27 mouse cellular contexts compared by ENCODE assay signal in the genomic region with DNA sequence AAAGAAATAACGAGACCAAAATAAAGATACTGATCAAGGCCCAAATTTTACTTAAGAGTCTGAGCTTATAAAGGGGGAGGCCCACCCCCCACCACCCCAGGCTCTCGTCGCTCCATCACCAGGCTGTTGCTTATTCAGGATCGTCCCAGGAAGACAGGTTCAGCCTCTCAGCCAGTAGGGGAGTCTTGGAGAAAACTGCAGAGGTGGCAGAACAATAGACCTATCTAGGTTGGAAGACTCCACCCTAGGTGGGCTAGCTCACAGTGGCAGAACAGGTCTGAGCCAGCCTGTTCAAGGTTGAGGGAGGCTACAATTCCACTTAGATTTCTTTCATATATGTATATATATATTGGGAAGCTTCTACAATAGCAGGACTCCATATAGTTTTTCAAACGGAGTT. TPM values are rescaled to one million over a fixed set of nuclear protein-coding genes. Genes with fewer than 3 reads are reported as not detected.
DNase-seq lines count a peak whose midpoint lies in the region; ATAC-seq and TF ChIP-seq lines count a peak whose summit lies in the region.
"Had no signal": no experiment of that assay in that cellular context is flagged by ENCODE, and none has a peak within 500 bp of the region (broad histone marks: within the 10 kb centered on the region; RNA-seq: fewer than 3 reads in every experiment).

No protein-coding gene starts in this region.

- TF ChIP-seq POLR2A in ES-Bruce4 (IDR thresholded peaks at IDR 0.05; ENCODE audit: insufficient read depth, low read length): no peak

- in situ Hi-C loops in ES-E14 (cut with MboI; ENCODE audit: low sequenced_read_pairs in 2 of 2, unreplicated experiment in 2 of 2): no loop called here

- H3K4me3 ChIP-seq in forebrain, embryonic 11.5 days (ENCODE audit: low read depth, low read length): no peak overlapping the region
- no peak overlapping the region for H3K4me3 ChIP-seq in forebrain, postnatal 0 days (ENCODE audit: low read depth, low read length)
- H3K4me3 ChIP-seq in ES-Bruce4 (ENCODE audit: low read depth, low read length) (no peak overlapping the region), ES-E14 (ENCODE audit: insufficient read depth in 1 of 2, low read depth in 1 of 2, low read length in 2 of 2, poor library complexity in 1 of 2, severe bottlenecking in 1 of 2) (no peak overlapping the region)
- H3K4me3 ChIP-seq: embryonic facial prominence, embryonic 13.5 days; embryonic facial prominence, embryonic 15.5 days; erythroblast, embryonic 14.5 days; forebrain, embryonic 10.5 days; forebrain, embryonic 13.5 days; forebrain, embryonic 15.5 days had no signal

- no peaks in the 10 kb centered on the region for H3K4me1 ChIP-seq in forebrain, embryonic 11.5 days (replicated peaks; ENCODE audit: control insufficient read depth, insufficient read depth, low read length)
- H3K4me1 ChIP-seq in forebrain, postnatal 0 days (ENCODE audit: insufficient read depth): no peaks in the 10 kb centered on the region
- H3K4me1 ChIP-seq in ES-Bruce4 (ENCODE audit: control insufficient read depth, insufficient read depth, low read length) (no peaks in the 10 kb centered on the region), ES-E14 (ENCODE audit: control insufficient read depth in 2 of 2, insufficient read depth in 2 of 2, low read length in 2 of 2, poor library complexity in 1 of 2) (peaks cover 3 to 7% of the 10 kb centered on the region in 2 experiments; a peak in 2 of 4 replicates)
- H3K4me1 ChIP-seq: embryonic facial prominence, embryonic 13.5 days; embryonic facial prominence, embryonic 15.5 days; forebrain, embryonic 10.5 days; forebrain, embryonic 13.5 days; forebrain, embryonic 15.5 days had no signal

- no peak for TF ChIP-seq CTCF in forebrain, postnatal 0 days (IDR thresholded peaks at IDR 0.05; ENCODE audit: low read depth)
- no peak for TF ChIP-seq CTCF in ES-Bruce4 (IDR thresholded peaks at IDR 0.05; ENCODE audit: low read depth, low read length)

- no peak overlapping the region for H3K9ac ChIP-seq in forebrain, embryonic 11.5 days (ENCODE audit: low read length)
- no peak overlapping the region for H3K9ac ChIP-seq in forebrain, postnatal 0 days
- H3K9ac ChIP-seq in ES-Bruce4 (ENCODE audit: low read depth, poor library complexity, severe bottlenecking) (no peak overlapping the region), ES-E14 (ENCODE audit: insufficient read depth, low read depth, low read length, poor library complexity, severe bottlenecking) (no peak overlapping the region)
- H3K9ac ChIP-seq: embryonic facial prominence, embryonic 13.5 days; embryonic facial prominence, embryonic 15.5 days; forebrain, embryonic 13.5 days; forebrain, embryonic 15.5 days had no signal

- TF ChIP-seq EP300 in ES-Bruce4 (IDR thresholded peaks at IDR 0.05; ENCODE audit: insufficient read depth, low read depth, low read length): 0 out of 2 replicates have a peak, but pooled peaks have one; percentile 28

- no peak for ATAC-seq in forebrain, embryonic 11.5 days (replicated peaks; ENCODE audit: low FRiP score)
- no peak for ATAC-seq in forebrain, postnatal 0 days
- ATAC-seq: forebrain, embryonic 13.5 days; forebrain, embryonic 15.5 days had no signal

- H3K27me3 ChIP-seq in forebrain, embryonic 11.5 days (ENCODE audit: control insufficient read depth, insufficient read depth, low read length): no peaks in the 10 kb centered on the region
- no peaks in the 10 kb centered on the region for H3K27me3 ChIP-seq in forebrain, postnatal 0 days (ENCODE audit: insufficient read depth, low read length)
- no peaks in the 10 kb centered on the region for H3K27me3 ChIP-seq in ES-Bruce4 (ENCODE audit: control insufficient read depth, insufficient read depth, low read length, poor library complexity, severe bottlenecking)
- H3K27me3 ChIP-seq: CH12.LX; embryonic facial prominence, embryonic 13.5 days; embryonic facial prominence, embryonic 15.5 days; forebrain, embryonic 13.5 days; forebrain, embryonic 15.5 days had no signal

- no peak overlapping the region for H3K4me2 ChIP-seq in forebrain, embryonic 11.5 days (ENCODE audit: low read depth, low read length, severe bottlenecking)
- no peak overlapping the region for H3K4me2 ChIP-seq in forebrain, postnatal 0 days (ENCODE audit: low read depth)
- H3K4me2 ChIP-seq: embryonic facial prominence, embryonic 13.5 days; embryonic facial prominence, embryonic 15.5 days; forebrain, embryonic 13.5 days; forebrain, embryonic 15.5 days had no signal

- H3K27ac ChIP-seq in forebrain, embryonic 11.5 days (ENCODE audit: low read depth, low read length): no peak overlapping the region
- no peak overlapping the region for H3K27ac ChIP-seq in forebrain, postnatal 0 days (ENCODE audit: low read depth, low read length)
- H3K27ac ChIP-seq in ES-Bruce4 (ENCODE audit: insufficient read depth, low read length): no peak overlapping the region
- H3K27ac ChIP-seq in ES-E14 (ENCODE audit: insufficient read depth, low read depth, low read length, poor library complexity, severe bottlenecking): no peak overlapping the region
- H3K27ac ChIP-seq: embryonic facial prominence, embryonic 13.5 days; embryonic facial prominence, embryonic 15.5 days; forebrain, embryonic 10.5 days; forebrain, embryonic 13.5 days; forebrain, embryonic 15.5 days had no signal

- H3K9me3 ChIP-seq in forebrain, embryonic 11.5 days (ENCODE audit: control insufficient read depth, low read length): no peaks in the 10 kb centered on the region
- no peaks in the 10 kb centered on the region for H3K9me3 ChIP-seq in forebrain, postnatal 0 days (ENCODE audit: low read length)
- H3K9me3 ChIP-seq in ES-Bruce4 (replicated peaks; ENCODE audit: control insufficient read depth, insufficient read depth, low read length, poor library complexity, severe bottlenecking) (no peaks in the 10 kb centered on the region), ES-E14 (ENCODE audit: control insufficient read depth, insufficient read depth, low read depth, low read length) (no peaks in the 10 kb centered on the region)
- H3K9me3 ChIP-seq: embryonic facial prominence, embryonic 15.5 days; forebrain, embryonic 13.5 days; forebrain, embryonic 15.5 days had no signal

- 79% methylated on average over 5 of the region's 5 CpGs for WGBS in forebrain, embryonic 11.5 days
- 84% methylated on average over 5 of the region's 5 CpGs for WGBS in forebrain, postnatal 0 days

- H3K36me3 ChIP-seq in forebrain, embryonic 11.5 days (ENCODE audit: control insufficient read depth, insufficient read depth, low read length): no peaks in the 10 kb centered on the region
- H3K36me3 ChIP-seq in forebrain, postnatal 0 days (ENCODE audit: insufficient read depth): no peaks in the 10 kb centered on the region
- H3K36me3 ChIP-seq in ES-Bruce4 (ENCODE audit: control insufficient read depth, insufficient read depth, low read length, poor library complexity, severe bottlenecking) (no peaks in the 10 kb centered on the region), ES-E14 (ENCODE audit: control insufficient read depth, insufficient read depth, low read length, poor library complexity, severe bottlenecking) (no peaks in the 10 kb centered on the region)
- H3K36me3 ChIP-seq: embryonic facial prominence, embryonic 13.5 days; embryonic facial prominence, embryonic 15.5 days; forebrain, embryonic 10.5 days; forebrain, embryonic 15.5 days had no signal

- DNase-seq in forebrain, embryonic 11.5 days (ENCODE audit: low spot score): peak; percentile 18
- no peak for DNase-seq in forebrain, postnatal 0 days
- no peak for DNase-seq in ES-E14 (ENCODE audit: low read depth, low spot score)
- peak; percentile 59 for DNase-seq in ZHBTc4 (ENCODE audit: low read depth, low spot score)
- no peak for DNase-seq in yolk sac, embryonic 10.5 days (ENCODE audit: low spot score)
- no peak for DNase-seq in urinary bladder, postnatal 10 days (ENCODE audit: low spot score)
- DNase-seq: adrenal gland, adult 2 months; adrenal gland, postnatal 10 days; adrenal gland, postnatal 25 days; B cell, adult 2 months; cerebellum, adult 11 months; cerebellum, adult 18-20 months; cerebellum, adult 8-10 months; cerebellum, adult 9-11 months; cerebellum, postnatal 14 days; cerebellum, postnatal 36 days; embryo, embryonic 11 days had no signal

TF ChIP-seq in ES-E14, 5 proteins besides CTCF, POLR2A, EP300 and RAD21:
- TF ChIP-seq HCFC1 (IDR thresholded peaks at IDR 0.05; ENCODE audit: borderline replicate concordance, insufficient read depth, low read length) (no peak), MAFK (IDR thresholded peaks at IDR 0.05; ENCODE audit: insufficient read depth, low read depth, low read length) (0 out of 2 replicates have a peak, but pooled peaks have one; percentile 18)
TF ChIP-seq in ES-E14: peak in this region for 1.

RNA-seq across cellular contexts. Expression of a gene that starts 18.1 kb away (rescaled TPM):
- not detected in 2 replicates for polyA plus RNA-seq in forebrain, embryonic 11.5 days (2014; fragmentation: Nextera tagmentation; extraction: Ambion mirVana)
- total RNA-seq in forebrain, postnatal 0 days (2014; rRNA removed): 0.29 TPM in 1 of 2 replicates, not detected in the other
- polyA plus RNA-seq in forebrain, postnatal 0 days (2015; fragmentation: Nextera tagmentation; extraction: Ambion mirVana): not detected in 2 replicates
- polyA plus RNA-seq in ES-Bruce4 (2011; ENCODE audit: insufficient read depth, insufficient read length, low read depth, missing spikeins): 2.0 and 2.5 TPM in 2 replicates
- total RNA-seq in ES-E14 (2012; rRNA removed): 0.27 and 0.74 TPM in 2 replicates
- total RNA-seq: CH12.LX; common myeloid progenitor, adult 5-6 weeks; MEL had no signal
- polyA plus RNA-seq: erythroblast, embryonic 14.5 days; forebrain, embryonic 10.5 days; forebrain, embryonic 15.5 days had no signal

RNA-seq across cellular contexts. Expression of a gene that starts 22.0 kb away (rescaled TPM):
- 392 and 414 TPM in 2 replicates for polyA plus RNA-seq in forebrain, embryonic 11.5 days (2014; fragmentation: Nextera tagmentation; extraction: Ambion mirVana)
- total RNA-seq in forebrain, postnatal 0 days (2014; rRNA removed): 92.1 and 115 TPM in 2 replicates
- polyA plus RNA-seq in forebrain, postnatal 0 days (2015; fragmentation: Nextera tagmentation; extraction: Ambion mirVana): 340 and 365 TPM in 2 replicates
- 403 and 417 TPM in 2 replicates for polyA plus RNA-seq in ES-Bruce4 (2011; ENCODE audit: insufficient read depth, insufficient read length, low read depth, missing spikeins)
- total RNA-seq in ES-E14 (2012; rRNA removed): 269 and 401 TPM in 2 replicates

Comparison
In these comparisons a context has a peak if more than half of its experiments do, and no peak if none do; other contexts are left out.
1. DNase-seq: peak in forebrain, embryonic 11.5 days (single experiment) and ZHBTc4 (single experiment); none in forebrain, postnatal 0 days (single experiment), ES-E14 (single experiment), yolk sac, embryonic 10.5 days (single experiment) and urinary bladder, postnatal 10 days (single experiment).